Mouse (Mus musculus): ENCODE results near the gene Akap10.
A peak's percentile ranks its signal among the peaks of the same experiment; 100 is the strongest.

DNA sequence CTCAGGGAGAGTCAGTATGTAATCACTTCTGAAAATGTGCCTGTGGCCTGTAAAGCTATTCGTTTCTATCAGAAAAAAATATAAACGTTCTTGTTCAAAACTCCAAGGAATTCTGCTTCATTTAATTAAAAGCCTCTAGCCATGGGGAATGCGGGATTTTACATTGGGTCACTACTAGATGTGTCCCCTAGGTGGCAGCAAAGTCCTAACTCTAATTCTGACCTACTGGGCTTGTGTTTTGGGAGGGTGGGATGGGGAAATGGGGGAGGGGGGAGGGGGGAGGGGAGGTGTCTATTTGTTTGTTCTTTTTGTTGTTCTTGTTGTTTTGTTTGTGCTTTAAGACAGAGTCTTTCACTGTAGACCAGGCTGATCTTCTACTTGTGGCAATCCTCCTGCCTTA, 19.3 kb upstream of the Akap10 start:
- TF ChIP-seq CTCF (IDR thresholded peaks at IDR 0.05; ENCODE audit: low read depth, low read length), result peak; percentile 42; the same call in 1 of the 2 replicates
- TF ChIP-seq POLR2A (IDR thresholded peaks at IDR 0.05; ENCODE audit: borderline replicate concordance, low read depth, low read length), result no peak

Data from bone marrow macrophage, adult 2 months (primary cell).